Mouse (Mus musculus) limb, embryonic 10.5 days (tissue): ENCODE results near the gene Tbr1. TPM values are rescaled to one million over a fixed set of nuclear protein-coding genes. Genes with fewer than 3 reads are reported as not detected.
A peak's percentile ranks its signal among the peaks of the same experiment; 100 is the strongest.

Source experiments
- DNase-seq: peaks from one replicate; pipeline ENCODE4 v3.0.0-alpha.2; 2017; ENCODE audit warnings: low spot score
- H3K27ac ChIP-seq: fragments of 300-500 bp; sonication (generic); 2 replicates; pipeline ENCODE4 v1.5.1; 2016; ENCODE audit warnings: mild to moderate bottlenecking
- H3K27me3 ChIP-seq: fragments of 300-500 bp; sonication (generic); 2 replicates; pipeline ENCODE4 v1.6.1; 2016; ENCODE audit warnings: low read depth, mild to moderate bottlenecking; ENCODE audit not compliant: poor library complexity, severe bottlenecking
- H3K36me3 ChIP-seq: fragments of 300-500 bp; sonication (generic); 2 replicates; pipeline ENCODE4 v1.6.1; 2016; ENCODE audit warnings: mild to moderate bottlenecking, moderate library complexity
- H3K4me1 ChIP-seq: fragments of 300-500 bp; sonication (generic); 2 replicates; pipeline ENCODE4 v1.6.1; 2016
- H3K4me3 ChIP-seq: fragments of 300-500 bp; sonication (generic); 2 replicates; pipeline ENCODE4 v1.5.1; 2016; ENCODE audit warnings: mild to moderate bottlenecking, moderate library complexity
- H3K9me3 ChIP-seq: fragments of 300-500 bp; sonication (generic); replicated peaks from 2 replicates; pipeline ENCODE4 v1.6.1; 2016; ENCODE audit warnings: mild to moderate bottlenecking
- WGBS: fragments of 180-500 bp; shearing (Covaris S2); methylation state at CpG from one replicate; pipeline ENCODE4 v1.1.7; 2016; 5-methylcytosine and 5-hydroxymethylcytosine counted together
- microRNA-seq: library from miRNA; unstranded; fragments of <30 nt; microRNA quantifications from one replicate; pipeline ENCODE4, GENCODE M21; 2017
- polyA plus RNA-seq: library from polyadenylated mRNA; unstranded; fragments of >200 nt; fragmentation: Nextera tagmentation; extraction: Ambion mirVana; gene quantifications from 2 replicates; pipeline ENCODE4 v1.2.1, GENCODE M21; 2016

Tbr1 gene
- polyA plus RNA-seq, 1 experiment from 2014 or later = 0.10 TPM

DNA sequence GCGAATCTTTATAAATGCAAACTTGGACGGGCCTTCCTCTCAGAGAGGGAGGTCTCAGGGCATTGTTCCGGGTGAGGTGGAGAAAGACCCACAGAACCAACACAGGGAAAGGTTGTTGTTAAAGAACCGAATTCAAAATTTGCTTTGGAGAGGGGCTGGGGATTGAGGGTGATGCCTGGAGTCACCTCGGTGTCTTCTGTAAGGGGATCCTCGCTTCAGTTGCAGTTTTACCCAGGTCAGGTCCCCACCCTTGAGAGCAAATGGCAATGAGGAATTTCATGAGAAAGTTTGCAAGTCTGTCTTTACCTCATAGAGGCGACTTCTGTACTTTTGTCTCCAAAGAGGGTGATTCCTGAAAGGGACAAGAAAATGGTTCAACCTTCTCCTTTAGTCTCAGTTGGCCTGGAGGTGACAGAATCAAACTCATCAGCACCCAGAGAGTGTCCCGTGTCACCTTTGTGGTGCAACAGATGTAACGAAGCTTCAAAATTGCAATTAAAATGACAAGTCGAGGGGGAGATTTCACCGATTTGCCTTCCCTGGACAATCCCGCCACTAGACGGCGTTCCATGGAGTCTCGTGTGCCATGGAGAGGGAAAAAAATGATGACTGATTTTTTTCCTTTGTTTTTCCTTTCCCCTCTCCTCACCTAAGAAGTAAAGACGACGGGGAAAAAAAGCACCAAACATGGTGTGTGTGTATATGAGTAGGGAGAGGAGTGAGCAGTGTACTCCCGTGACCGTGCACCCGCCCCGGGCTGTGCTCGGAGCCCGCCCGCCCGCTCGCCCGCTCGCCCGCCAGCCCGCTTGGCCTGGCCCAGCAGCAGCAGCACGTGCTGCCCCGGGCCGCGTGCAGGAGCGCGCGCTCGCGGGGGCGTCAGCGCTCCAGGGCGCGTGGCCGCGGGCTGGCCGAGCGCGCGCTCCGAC, 12.1 kb downstream of the Tbr1 start:
- Histone ChIP-seq H3K4me1 (peaks cover 23% of the 10 kb centered on the region), H3K4me3 (peak overlapping the region; percentile 50), H3K27ac (peak overlapping the region; percentile 89), H3K27me3 (peaks cover 92% of the 10 kb centered on the region), H3K9me3 (no peaks in the 10 kb centered on the region), H3K36me3 (no peaks in the 10 kb centered on the region)
- DNase-seq = peak; percentile 70
- 1% methylated on average over 49 of the region's 50 CpGs for WGBS

- Histone ChIP-seq H3K27ac (peak overlapping the region; percentile 89), H3K27me3 (peaks cover 89% of the 10 kb centered on the region)
- 5% methylated on average over 65 of the region's 66 CpGs for WGBS
Measured at GRCm38 (mm10) chr2:61815583-61816313, 13.0 kb downstream of the Tbr1 start.

DNA sequence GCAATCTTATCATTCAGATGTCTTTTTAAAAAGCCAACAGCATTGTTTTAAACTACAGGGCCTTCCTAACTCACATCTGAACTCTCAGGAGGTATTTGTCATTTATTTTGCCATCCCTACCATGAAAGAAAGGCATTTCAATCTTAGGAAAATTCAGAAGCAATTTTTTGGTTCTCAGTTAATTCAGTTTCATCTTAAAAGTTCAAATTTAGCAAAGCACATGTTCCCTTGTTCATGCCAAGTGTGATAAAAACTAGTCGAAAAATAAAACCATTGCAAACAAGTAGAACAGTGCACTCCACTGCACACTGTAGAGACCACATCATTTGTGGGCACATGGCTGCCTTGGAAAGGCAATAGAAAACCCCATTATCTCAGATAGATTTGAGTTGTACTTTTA, 15.5 kb downstream of the Tbr1 start:
- no peak for DNase-seq
- Histone ChIP-seq H3K4me1 (peaks cover 10% of the 10 kb centered on the region), H3K9me3 (no peaks in the 10 kb centered on the region), H3K27ac (no peak overlapping the region), H3K27me3 (peaks cover 64% of the 10 kb centered on the region), H3K4me3 (no peak overlapping the region), H3K36me3 (no peaks in the 10 kb centered on the region)
- WGBS = 86% methylated on average over 1 of the region's 1 CpGs

More at GRCm38 (mm10) chr2:61815583-61816313, 13.0 kb downstream of the Tbr1 start:
- Histone ChIP-seq H3K4me3 (peak overlapping the region; percentile 50), H3K4me1 (peaks cover 23% of the 10 kb centered on the region), H3K36me3 (no peaks in the 10 kb centered on the region), H3K9me3 (no peaks in the 10 kb centered on the region)
- peak; percentile 76 for DNase-seq

DNA sequence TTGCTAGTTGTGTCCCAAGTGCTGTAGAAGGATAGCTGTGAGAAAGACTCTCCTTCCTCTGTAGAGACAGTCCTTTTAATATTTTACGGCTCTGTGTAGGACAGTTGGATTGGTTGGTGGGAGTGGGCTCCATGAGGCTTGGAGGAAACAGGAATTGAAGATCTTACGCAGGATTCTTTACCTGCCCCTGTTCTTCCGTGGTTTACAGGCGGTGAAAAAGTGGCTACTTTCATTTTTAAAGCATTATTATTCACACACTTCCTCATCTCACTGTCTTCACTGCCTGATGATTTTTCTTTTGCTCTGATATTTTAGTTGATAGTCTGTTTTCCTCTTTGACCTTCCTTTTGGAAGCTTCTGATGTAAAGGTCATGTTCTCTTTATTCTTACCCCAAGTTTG, 17.5 kb downstream of the Tbr1 start:
- Histone ChIP-seq H3K36me3 (no peaks in the 10 kb centered on the region), H3K4me3 (no peak overlapping the region), H3K27ac (no peak overlapping the region), H3K27me3 (peaks cover 44% of the 10 kb centered on the region), H3K4me1 (peaks cover 9% of the 10 kb centered on the region), H3K9me3 (no peaks in the 10 kb centered on the region)
- 75% methylated on average over 4 of the region's 4 CpGs for WGBS
- no peak for DNase-seq

DNA sequence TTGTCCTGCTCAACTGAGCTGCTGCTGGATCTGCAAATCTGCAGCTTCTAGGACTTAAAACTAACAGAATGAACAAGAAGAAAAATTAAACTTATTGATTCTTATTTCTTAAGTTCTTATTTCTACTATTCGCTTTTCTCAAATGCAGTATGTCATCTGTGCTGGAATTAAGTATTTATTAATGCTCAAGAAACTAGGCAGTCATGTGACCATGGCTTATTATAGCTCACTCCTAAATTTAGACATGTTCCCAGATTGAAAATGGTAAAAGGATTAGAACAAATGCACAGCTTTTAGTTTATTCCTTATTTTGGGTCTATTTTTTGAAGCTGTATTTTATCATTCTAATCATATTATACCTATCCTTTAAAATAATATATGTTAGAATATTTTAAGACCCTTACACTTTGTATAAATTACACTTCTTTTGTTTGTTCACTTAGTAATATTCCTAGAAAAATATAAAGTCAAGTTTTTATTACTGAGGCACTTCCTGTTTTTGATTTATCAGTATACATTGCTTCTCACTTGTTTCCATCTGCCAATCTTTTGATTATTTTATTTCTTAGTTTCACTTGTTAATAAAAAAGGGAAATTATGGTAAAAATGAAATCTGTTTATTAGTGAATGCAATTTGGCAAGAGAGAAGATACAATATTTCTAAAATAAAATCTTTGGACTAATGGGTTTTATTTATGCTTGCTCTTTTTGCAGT, 20.9 kb downstream of the Tbr1 start:
- Histone ChIP-seq H3K4me1 (no peaks in the 10 kb centered on the region), H3K27me3 (peaks cover 14% of the 10 kb centered on the region; the same call in 1 of the 2 replicates), H3K27ac (no peak overlapping the region), H3K9me3 (no peaks in the 10 kb centered on the region), H3K36me3 (no peaks in the 10 kb centered on the region), H3K4me3 (no peak overlapping the region)
- no peak for DNase-seq
- 80% methylated on average over 1 of the region's 1 CpGs for WGBS

DNA sequence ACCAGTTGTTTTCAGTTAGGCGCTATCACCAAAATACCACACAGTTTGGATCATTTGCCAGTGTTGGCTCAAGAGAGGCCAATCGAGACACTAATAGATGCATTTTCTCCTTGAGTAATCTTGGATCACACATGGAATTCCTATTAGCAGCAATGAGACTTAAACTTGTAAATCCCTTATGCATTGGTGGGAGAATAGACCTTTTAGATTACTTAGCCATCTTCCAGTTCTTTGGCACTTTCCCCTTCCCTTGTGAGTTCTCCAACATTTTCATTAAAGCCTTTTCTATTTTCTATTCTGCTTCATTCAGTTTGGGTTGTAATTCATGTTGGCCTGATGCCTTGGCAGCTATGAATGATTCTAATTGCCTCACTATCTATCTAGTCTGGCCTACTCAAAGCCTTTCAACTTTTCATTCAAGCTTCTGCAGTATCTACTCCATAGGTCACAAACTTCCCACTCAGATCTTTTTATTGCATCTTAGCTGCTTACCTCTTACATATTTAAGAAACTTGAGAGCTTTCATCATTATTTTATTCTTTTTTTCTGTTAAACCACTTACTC, 34.6 kb downstream of the Tbr1 start:
- no peaks in the 10 kb centered on the region for H3K4me1 ChIP-seq
- no peak overlapping the region for H3K27ac ChIP-seq
- H3K4me3 ChIP-seq = no peak overlapping the region
- 89% methylated on average over 2 of the region's 2 CpGs for WGBS
- no peak for DNase-seq
- H3K36me3 ChIP-seq = no peaks in the 10 kb centered on the region
- H3K27me3 ChIP-seq = no peaks in the 10 kb centered on the region
- no peaks in the 10 kb centered on the region for H3K9me3 ChIP-seq

Small RNA genes within 50 kb of the gene (microRNA-seq; reads per million reads assigned to microRNA genes)
- gene Gm22403 = not detected

Other genes with a start within 250 kb of the Tbr1 start
- gene Tank, start 224.3 kb upstream of the Tbr1 start, polyA plus RNA-seq = 23.2 and 24.1 TPM in 2 replicates
- gene Psmd14, start 91.2 kb upstream of the Tbr1 start, polyA plus RNA-seq = 245 and 257 TPM in 2 replicates
- not detected in 2 replicates for gene Slc4a10, start 243.5 kb downstream of the Tbr1 start, polyA plus RNA-seq